Mouse (Mus musculus): ENCODE data around the gene Edrf1. TPM values are rescaled to one million over a fixed set of nuclear protein-coding genes. Genes with fewer than 3 reads are reported as not detected.

Edrf1 gene
- polyA plus RNA-seq, 1 experiment from 2014 or later, result 15.2 TPM

- no peak overlapping the region for H3K27ac ChIP-seq (ENCODE audit: low read depth, low read length)
- no peaks in the 10 kb centered on the region for H3K27me3 ChIP-seq (ENCODE audit: control insufficient read depth, insufficient read depth, low read length)
- ATAC-seq (replicated peaks; ENCODE audit: insufficient number of reproducible peaks, low FRiP score, low TSS enrichment), result no peak
- no peaks in the 10 kb centered on the region for H3K4me1 ChIP-seq (ENCODE audit: control insufficient read depth, insufficient read depth, low read length)
- H3K9ac ChIP-seq (ENCODE audit: low read depth, low read length), result no peak overlapping the region
- H3K4me3 ChIP-seq (ENCODE audit: low read depth, low read length), result no peak overlapping the region
- no peaks in the 10 kb centered on the region for H3K36me3 ChIP-seq (ENCODE audit: control insufficient read depth, insufficient read depth, low read length)
- H3K4me2 ChIP-seq, result no peak overlapping the region
- H3K9me3 ChIP-seq (replicated peaks; ENCODE audit: control insufficient read depth, low read length), result no peaks in the 10 kb centered on the region
- 68% methylated on average over 13 of the region's 13 CpGs for WGBS (ENCODE audit: insufficient replicate concordance)
These were observed 28.6 kb upstream of the Edrf1 start for GRCm38 (mm10) chr7:133608631-133609340.

- Histone ChIP-seq H3K9ac (ENCODE audit: low read depth, low read length) (no peak overlapping the region), H3K27me3 (ENCODE audit: control insufficient read depth, insufficient read depth, low read length) (no peaks in the 10 kb centered on the region), H3K4me3 (ENCODE audit: low read depth, low read length) (no peak overlapping the region), H3K4me2 (no peak overlapping the region), H3K36me3 (ENCODE audit: control insufficient read depth, insufficient read depth, low read length) (no peaks in the 10 kb centered on the region), H3K4me1 (ENCODE audit: control insufficient read depth, insufficient read depth, low read length) (no peaks in the 10 kb centered on the region), H3K27ac (ENCODE audit: low read depth, low read length) (no peak overlapping the region), H3K9me3 (replicated peaks; ENCODE audit: control insufficient read depth, low read length) (no peaks in the 10 kb centered on the region)
- 73% methylated on average over 8 of the region's 8 CpGs for WGBS (ENCODE audit: insufficient replicate concordance)
- ATAC-seq (replicated peaks; ENCODE audit: insufficient number of reproducible peaks, low FRiP score, low TSS enrichment), result no peak
These were observed 27.8 kb upstream of the Edrf1 start for GRCm38 (mm10) chr7:133609585-133609984.

GRCm38 (mm10) chr7:133612981-133613380 is 24.4 kb upstream of the Edrf1 start:
- Histone ChIP-seq H3K4me3 (ENCODE audit: low read depth, low read length) (no peak overlapping the region), H3K36me3 (ENCODE audit: control insufficient read depth, insufficient read depth, low read length) (no peaks in the 10 kb centered on the region), H3K27me3 (ENCODE audit: control insufficient read depth, insufficient read depth, low read length) (no peaks in the 10 kb centered on the region), H3K4me2 (no peak overlapping the region), H3K4me1 (ENCODE audit: control insufficient read depth, insufficient read depth, low read length) (no peaks in the 10 kb centered on the region), H3K9ac (ENCODE audit: low read depth, low read length) (no peak overlapping the region), H3K9me3 (replicated peaks; ENCODE audit: control insufficient read depth, low read length) (no peaks in the 10 kb centered on the region), H3K27ac (ENCODE audit: low read depth, low read length) (no peak overlapping the region)
- ATAC-seq (replicated peaks; ENCODE audit: insufficient number of reproducible peaks, low FRiP score, low TSS enrichment), result no peak
- WGBS (ENCODE audit: insufficient replicate concordance), result 80% methylated on average over 2 of the region's 2 CpGs

- Histone ChIP-seq H3K27me3 (ENCODE audit: control insufficient read depth, insufficient read depth, low read length) (no peaks in the 10 kb centered on the region), H3K27ac (ENCODE audit: low read depth, low read length) (no peak overlapping the region), H3K4me1 (ENCODE audit: control insufficient read depth, insufficient read depth, low read length) (no peaks in the 10 kb centered on the region), H3K9me3 (replicated peaks; ENCODE audit: control insufficient read depth, low read length) (no peaks in the 10 kb centered on the region), H3K36me3 (ENCODE audit: control insufficient read depth, insufficient read depth, low read length) (no peaks in the 10 kb centered on the region), H3K4me3 (ENCODE audit: low read depth, low read length) (no peak overlapping the region), H3K9ac (ENCODE audit: low read depth, low read length) (no peak overlapping the region), H3K4me2 (no peak overlapping the region)
- WGBS (ENCODE audit: insufficient replicate concordance), result 70% methylated on average over 11 of the region's 11 CpGs
- ATAC-seq (replicated peaks; ENCODE audit: insufficient number of reproducible peaks, low FRiP score, low TSS enrichment), result no peak
These were observed 16.6 kb upstream of the Edrf1 start for GRCm38 (mm10) chr7:133620721-133621120.

GRCm38 (mm10) chr7:133623226-133623625 is 14.1 kb upstream of the Edrf1 start:
- Histone ChIP-seq H3K9me3 (replicated peaks; ENCODE audit: control insufficient read depth, low read length) (no peaks in the 10 kb centered on the region), H3K4me3 (ENCODE audit: low read depth, low read length) (no peak overlapping the region), H3K4me1 (ENCODE audit: control insufficient read depth, insufficient read depth, low read length) (no peaks in the 10 kb centered on the region), H3K36me3 (ENCODE audit: control insufficient read depth, insufficient read depth, low read length) (no peaks in the 10 kb centered on the region), H3K9ac (ENCODE audit: low read depth, low read length) (no peak overlapping the region), H3K27me3 (ENCODE audit: control insufficient read depth, insufficient read depth, low read length) (no peaks in the 10 kb centered on the region), H3K27ac (ENCODE audit: low read depth, low read length) (no peak overlapping the region), H3K4me2 (no peak overlapping the region)
- ATAC-seq (replicated peaks; ENCODE audit: insufficient number of reproducible peaks, low FRiP score, low TSS enrichment), result no peak
- 70% methylated on average over 5 of the region's 5 CpGs for WGBS (ENCODE audit: insufficient replicate concordance)

- Histone ChIP-seq H3K4me2 (no peak overlapping the region), H3K4me3 (ENCODE audit: low read depth, low read length) (no peak overlapping the region), H3K27ac (ENCODE audit: low read depth, low read length) (no peak overlapping the region), H3K9me3 (replicated peaks; ENCODE audit: control insufficient read depth, low read length) (no peaks in the 10 kb centered on the region), H3K9ac (ENCODE audit: low read depth, low read length) (no peak overlapping the region), H3K27me3 (ENCODE audit: control insufficient read depth, insufficient read depth, low read length) (no peaks in the 10 kb centered on the region), H3K36me3 (ENCODE audit: control insufficient read depth, insufficient read depth, low read length) (no peaks in the 10 kb centered on the region), H3K4me1 (ENCODE audit: control insufficient read depth, insufficient read depth, low read length) (no peaks in the 10 kb centered on the region)
- no peak for ATAC-seq (replicated peaks; ENCODE audit: insufficient number of reproducible peaks, low FRiP score, low TSS enrichment)
- 59% methylated on average over 14 of the region's 14 CpGs for WGBS (ENCODE audit: insufficient replicate concordance)
These were observed 10.0 kb upstream of the Edrf1 start for GRCm38 (mm10) chr7:133627184-133627936.

- H3K4me1 ChIP-seq (ENCODE audit: control insufficient read depth, insufficient read depth, low read length), result no peaks in the 10 kb centered on the region
- no peak overlapping the region for H3K9ac ChIP-seq (ENCODE audit: low read depth, low read length)
- no peak overlapping the region for H3K4me3 ChIP-seq (ENCODE audit: low read depth, low read length)
- 76% methylated on average over 5 of the region's 5 CpGs for WGBS (ENCODE audit: insufficient replicate concordance)
- no peak overlapping the region for H3K4me2 ChIP-seq
- H3K27me3 ChIP-seq (ENCODE audit: control insufficient read depth, insufficient read depth, low read length), result no peaks in the 10 kb centered on the region
- no peaks in the 10 kb centered on the region for H3K36me3 ChIP-seq (ENCODE audit: control insufficient read depth, insufficient read depth, low read length)
- no peak for ATAC-seq (replicated peaks; ENCODE audit: insufficient number of reproducible peaks, low FRiP score, low TSS enrichment)
- H3K9me3 ChIP-seq (replicated peaks; ENCODE audit: control insufficient read depth, low read length), result no peaks in the 10 kb centered on the region
- no peak overlapping the region for H3K27ac ChIP-seq (ENCODE audit: low read depth, low read length)
These were observed 6.5 kb upstream of the Edrf1 start for GRCm38 (mm10) chr7:133630821-133631220.

GRCm38 (mm10) chr7:133632476-133632875 is 4.9 kb upstream of the Edrf1 start:
- H3K27me3 ChIP-seq (ENCODE audit: control insufficient read depth, insufficient read depth, low read length), result no peaks in the 10 kb centered on the region
- WGBS (ENCODE audit: insufficient replicate concordance), result 29% methylated on average over 2 of the region's 2 CpGs
- ATAC-seq (replicated peaks; ENCODE audit: insufficient number of reproducible peaks, low FRiP score, low TSS enrichment), result no peak

More at GRCm38 (mm10) chr7:133632476-133632875, 4.9 kb upstream of the Edrf1 start:
- H3K27ac ChIP-seq (ENCODE audit: low read depth, low read length), result no peak overlapping the region
- no peaks in the 10 kb centered on the region for H3K9me3 ChIP-seq (replicated peaks; ENCODE audit: control insufficient read depth, low read length)
- no peaks in the 10 kb centered on the region for H3K36me3 ChIP-seq (ENCODE audit: control insufficient read depth, insufficient read depth, low read length)
- H3K4me3 ChIP-seq (ENCODE audit: low read depth, low read length), result no peak overlapping the region
- H3K4me2 ChIP-seq, result no peak overlapping the region
- H3K4me1 ChIP-seq (ENCODE audit: control insufficient read depth, insufficient read depth, low read length), result no peaks in the 10 kb centered on the region
- no peak overlapping the region for H3K9ac ChIP-seq (ENCODE audit: low read depth, low read length)

All from heart, embryonic 11.5 days (tissue).